Mouse (Mus musculus) testis, adult 10 weeks (tissue): Measurements from ENCODE around the gene Pilrb2. TPM values are rescaled to one million over a fixed set of nuclear protein-coding genes. Genes with fewer than 3 reads are reported as not detected.

ENCODE experiments used
- polyA plus RNA-seq: library from polyadenylated mRNA; stranded (reverse); fragments of 350-450 nt; fragmentation: Illumina TruSeq; extraction: RNeasy Lipid Tissue Mini Kit (QIAGEN cat#74804); gene quantifications from one replicate; pipeline ENCODE4 v1.2.3, GENCODE M21; 2014; ENCODE audit warnings: low read depth, low replicate concordance

Gene Pilrb2
- polyA plus RNA-seq = not detected

GRCm38 (mm10) chr5:137871644-137872380 is at the start of gene Pilrb2:
Gene Pilrb2, minus strand, starts transcription at chr5:137871815.

GRCm38 (mm10) chr5:137857960-137858710 is 13.5 kb downstream of the Pilrb2 start, which contains the start of gene Pilrb1:
Gene Pilrb1, minus strand, starts transcription at chr5:137858106.

DNA sequence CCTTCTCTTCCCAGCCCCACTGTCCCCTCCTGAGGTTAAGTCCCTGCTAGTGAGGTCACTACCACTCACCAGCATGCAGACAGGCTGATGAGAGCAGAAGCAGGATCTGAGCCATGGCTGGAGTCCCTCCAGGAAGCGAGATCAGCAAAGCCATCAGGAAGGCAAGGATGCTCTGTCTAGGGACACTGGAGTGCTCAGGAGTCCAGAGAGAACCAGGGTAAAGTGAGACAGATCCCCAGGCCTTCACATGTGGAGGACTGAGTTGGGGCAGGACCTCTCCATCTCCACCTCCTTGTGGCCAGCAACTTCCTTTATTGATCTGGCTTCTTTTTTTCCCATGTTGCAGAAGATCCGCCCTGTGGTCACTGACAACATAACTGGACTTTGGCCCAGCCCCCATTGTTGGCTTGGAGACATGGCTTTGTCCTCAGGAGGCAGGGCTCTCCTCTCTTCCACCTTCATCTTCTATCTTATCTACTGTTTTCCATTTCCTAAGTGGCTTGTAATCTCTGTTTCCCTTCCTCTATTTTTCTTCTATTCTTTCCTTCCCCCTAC is 35.6 kb downstream of the Pilrb2 start, which contains the start of gene Pilra:
Gene Pilra, minus strand, starts transcription at position 316 of the 555 bp plus-strand sequence.

Other genes starting within 250 kb of the Pilrb2 start
- 3.5 TPM for gene Fbxo24, start 242.8 kb downstream of the Pilrb2 start, polyA plus RNA-seq
- 1.6 TPM for gene Lrch4, start 242.7 kb downstream of the Pilrb2 start, polyA plus RNA-seq
- gene Gm20605, start 242.6 kb downstream of the Pilrb2 start, polyA plus RNA-seq = 0.39 TPM
- 1.2 TPM for gene Sap25, start 230.5 kb downstream of the Pilrb2 start, polyA plus RNA-seq
- not detected for gene Irs3, start 226.1 kb downstream of the Pilrb2 start, polyA plus RNA-seq
- 5.5 TPM for gene Agfg2, start 187.1 kb downstream of the Pilrb2 start, polyA plus RNA-seq
- gene Nyap1, start 130.2 kb downstream of the Pilrb2 start, polyA plus RNA-seq = 0.07 TPM
- gene Tsc22d4, start 126.1 kb downstream of the Pilrb2 start, polyA plus RNA-seq = 7.8 TPM
- 3.4 TPM for gene Ppp1r35, start 93.0 kb downstream of the Pilrb2 start, polyA plus RNA-seq
- gene Mepce, start 84.2 kb downstream of the Pilrb2 start, polyA plus RNA-seq = 26.1 TPM
- 48.0 TPM for gene Zcwpw1, start 84.0 kb downstream of the Pilrb2 start, polyA plus RNA-seq
- 0.38 TPM for gene Pilra, start 35.5 kb downstream of the Pilrb2 start, polyA plus RNA-seq
- gene Pilrb1, start 13.7 kb downstream of the Pilrb2 start, polyA plus RNA-seq = not detected
- 0.39 TPM for gene Cyp3a13, start 49.8 kb upstream of the Pilrb2 start, polyA plus RNA-seq
- gene Gjc3, start 91.3 kb upstream of the Pilrb2 start, polyA plus RNA-seq = not detected
- gene Azgp1, start 109.7 kb upstream of the Pilrb2 start, polyA plus RNA-seq = 0.76 TPM
- 7.5 TPM for gene Smok3a, start 149.4 kb upstream of the Pilrb2 start, polyA plus RNA-seq
- 7.3 TPM for gene Smok3b, start 149.6 kb upstream of the Pilrb2 start, polyA plus RNA-seq
- gene Smok3c, start 181.4 kb upstream of the Pilrb2 start, polyA plus RNA-seq = 5.5 TPM
- 16.2 TPM for gene Zkscan1, start 213.3 kb upstream of the Pilrb2 start, polyA plus RNA-seq
- gene Zscan21, start 245.1 kb upstream of the Pilrb2 start, polyA plus RNA-seq = 109 TPM